Mouse (Mus musculus) cerebellum, adult 2 months (tissue): ENCODE results near the gene Sez6l.

ENCODE experiments used
- CTCF ChIP-seq: fragments of 200-500 bp; IDR thresholded peaks from 2 replicates; pipeline ENCODE4 v1.5.1; 2011; ENCODE audit warnings: low read depth, mild to moderate bottlenecking, control low read depth, low read length, moderate library complexity, borderline replicate concordance; ENCODE audit not compliant: insufficient read depth
- POLR2A ChIP-seq: fragments of 200-500 bp; IDR thresholded peaks from 2 replicates; pipeline ENCODE4 v1.6.1; 2011; ENCODE audit warnings: low read length, control low read depth, borderline replicate concordance; ENCODE audit not compliant: insufficient read depth

DNA sequence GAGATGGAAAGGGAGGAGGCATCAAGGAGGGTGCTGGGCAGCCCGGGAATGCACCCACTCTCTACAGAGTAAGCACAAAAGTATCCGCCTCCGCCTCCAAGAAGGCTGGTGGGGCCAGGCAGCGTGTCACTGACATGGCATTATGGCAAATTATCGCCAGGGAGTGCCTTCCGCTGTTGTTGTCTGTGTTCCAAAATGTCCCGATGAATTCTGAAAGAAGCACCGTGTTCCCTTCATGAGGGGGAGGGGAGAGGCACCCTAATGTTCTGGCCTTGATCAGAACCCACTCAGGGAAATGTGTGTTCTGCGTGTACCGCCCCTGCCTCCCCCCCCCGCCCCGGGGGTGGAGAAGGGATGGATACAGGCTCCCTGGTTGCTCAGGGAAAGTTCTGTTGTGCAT, 41.1 kb downstream of the Sez6l start:
- TF ChIP-seq POLR2A (no peak), CTCF (no peak)
